24 mouse cellular contexts compared by ENCODE assay signal in the genomic region with DNA sequence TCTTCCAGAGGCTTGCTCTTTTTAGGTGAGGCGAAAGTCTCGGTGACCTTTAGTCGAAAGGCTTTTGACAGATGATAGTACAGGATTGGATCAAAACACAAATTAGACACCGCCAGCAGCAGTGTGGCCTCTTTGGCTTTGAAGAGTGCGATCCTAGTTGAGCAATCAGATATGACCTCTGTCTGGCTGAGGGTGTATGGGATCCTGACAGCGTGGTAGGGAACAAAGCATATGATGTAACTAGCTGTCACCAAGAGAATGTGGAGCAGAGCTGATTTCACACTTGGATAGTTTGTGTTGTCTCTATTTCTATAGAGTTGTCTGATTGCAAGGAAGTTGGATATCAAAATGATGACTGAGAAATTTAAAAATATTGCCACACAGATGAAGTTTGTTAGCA. TPM values are rescaled to one million over a fixed set of nuclear protein-coding genes. Genes with fewer than 3 reads are reported as not detected.
A peak's percentile ranks its signal among the peaks of the same experiment; 100 is the strongest.
DNase-seq lines count a peak whose midpoint lies in the region; TF ChIP-seq lines count a peak whose summit lies in the region.
"Had no signal": no experiment of that assay in that cellular context is flagged by ENCODE, and none has a peak within 500 bp of the region (broad histone marks: within the 10 kb centered on the region; RNA-seq: fewer than 3 reads in every experiment).

No protein-coding gene starts in this region.

- H3K4me3 ChIP-seq in heart, embryonic 10.5 days: no peak overlapping the region
- H3K4me3 ChIP-seq in lung, adult 2 months (replicated peaks; ENCODE audit: extremely low read depth, low read depth, low read length): no peak overlapping the region
- H3K4me3 ChIP-seq: erythroblast, embryonic 14.5 days; heart, embryonic 15.5 days; hindbrain, embryonic 13.5 days; intestine, embryonic 15.5 days; kidney, embryonic 15.5 days; lung, embryonic 15.5 days; midbrain, embryonic 12.5 days; neural tube, embryonic 15.5 days had no signal

- no peak for TF ChIP-seq CTCF in lung, adult 2 months (IDR thresholded peaks at IDR 0.05; ENCODE audit: insufficient read depth, low read length)

- 0 out of 2 replicates have a peak, but pooled peaks cover 8% of the 10 kb centered on the region for H3K4me1 ChIP-seq in heart, embryonic 10.5 days
- H3K4me1 ChIP-seq in lung, adult 2 months (ENCODE audit: control insufficient read depth, insufficient read depth, low read length): no peaks in the 10 kb centered on the region; the same call in 1 of the 2 replicates
- H3K4me1 ChIP-seq: heart, embryonic 15.5 days; hindbrain, embryonic 13.5 days; intestine, embryonic 15.5 days; kidney, embryonic 15.5 days; lung, embryonic 15.5 days; midbrain, embryonic 12.5 days; neural tube, embryonic 15.5 days had no signal

- no peaks in the 10 kb centered on the region for H3K36me3 ChIP-seq in heart, embryonic 10.5 days
- H3K36me3 ChIP-seq: heart, embryonic 15.5 days; intestine, embryonic 15.5 days; kidney, embryonic 15.5 days; lung, embryonic 15.5 days; midbrain, embryonic 12.5 days had no signal

- no peak for TF ChIP-seq POLR2A in lung, adult 2 months (IDR thresholded peaks at IDR 0.05; ENCODE audit: borderline replicate concordance, extremely low read depth, low read depth, low read length)

- intact Hi-C loops in heart, postnatal 25 days (cut with DNase I): no loop called here
- intact Hi-C loops in left cerebral cortex, postnatal 36 days (cut with DNase I): no loop called here

- no peaks in the 10 kb centered on the region for H3K27me3 ChIP-seq in heart, embryonic 10.5 days (ENCODE audit: insufficient read depth, poor library complexity, severe bottlenecking)
- H3K27me3 ChIP-seq: heart, embryonic 15.5 days; hindbrain, embryonic 13.5 days; intestine, embryonic 15.5 days; kidney, embryonic 15.5 days; lung, embryonic 15.5 days; midbrain, embryonic 12.5 days; neural tube, embryonic 15.5 days; Patski had no signal

- no peak for DNase-seq in heart, embryonic 10.5 days (ENCODE audit: low spot score)
- DNase-seq in heart, postnatal 25 days (ENCODE audit: low spot score): no peak
- peak; percentile 18 for DNase-seq in lung, postnatal 25 days (ENCODE audit: low spot score)
- no peak for DNase-seq in lung, adult 2 months
- peak; percentile 40 for DNase-seq in lung, postnatal 36 days
- DNase-seq in left cerebral cortex, postnatal 36 days (ENCODE audit: low spot score in 2 of 2): no peak
- no peak for DNase-seq in cerebellum, adult 11-12 months
- DNase-seq: cerebellum, adult 11 months; cerebellum, postnatal 36 days; gastrocnemius, postnatal 36 days; layer of hippocampus, postnatal 36 days; left cerebral cortex, postnatal 4 days; thymus, adult 18-20 months had no signal

- peak overlapping the region; percentile 16; the same call in 1 of the 2 replicates for H3K27ac ChIP-seq in heart, embryonic 10.5 days
- H3K27ac ChIP-seq: heart, embryonic 15.5 days; hindbrain, embryonic 13.5 days; intestine, embryonic 15.5 days; kidney, embryonic 15.5 days; lung, embryonic 15.5 days; midbrain, embryonic 12.5 days; neural tube, embryonic 15.5 days had no signal

- 59% methylated on average over 6 of the region's 6 CpGs for WGBS in heart, embryonic 10.5 days
- 59% methylated on average over 6 of the region's 6 CpGs for WGBS in lung, adult 2 months

- no peaks in the 10 kb centered on the region for H3K9me3 ChIP-seq in heart, embryonic 10.5 days
- H3K9me3 ChIP-seq: heart, embryonic 15.5 days; hindbrain, embryonic 13.5 days; intestine, embryonic 15.5 days; kidney, embryonic 15.5 days; lung, embryonic 15.5 days; midbrain, embryonic 12.5 days; neural tube, embryonic 15.5 days had no signal

RNA-seq across cellular contexts. Expression of a gene that starts 4.2 kb away (rescaled TPM):
- polyA plus RNA-seq in heart, embryonic 10.5 days (2016; fragmentation: Nextera tagmentation; extraction: Ambion mirVana): 0.89 and 1.7 TPM in 2 replicates
- total RNA-seq in heart, postnatal 25 days (2021): under 1 TPM in 1 of 2 experiments, not detected in 1; 0.11 TPM
- 0.86 and 0.90 TPM in 2 replicates for polyA plus RNA-seq in lung, adult 2 months (2012; rRNA removed)
- total RNA-seq in left cerebral cortex, postnatal 36 days (2021): not detected
- total RNA-seq: gastrocnemius, postnatal 36 days; layer of hippocampus, postnatal 36 days; left cerebral cortex, postnatal 4 days had no signal
- polyA plus RNA-seq: brain, embryonic 14.5 days; C2C12; erythroblast, embryonic 14.5 days; Patski had no signal

RNA-seq across cellular contexts. Expression of a gene that starts 56.0 kb away (rescaled TPM):
- polyA plus RNA-seq in heart, embryonic 10.5 days (2016; fragmentation: Nextera tagmentation; extraction: Ambion mirVana): 1.4 and 3.4 TPM in 2 replicates
- total RNA-seq in heart, postnatal 25 days (2021): 1 to 10 TPM; 3.6 to 4.2 TPM
- 4.6 and 8.0 TPM in 2 replicates for polyA plus RNA-seq in lung, adult 2 months (2012; rRNA removed)
- total RNA-seq in left cerebral cortex, postnatal 36 days (2021): 1 to 10 TPM; 2.2 to 2.9 TPM
- polyA plus RNA-seq: C2C12; erythroblast, embryonic 14.5 days had no signal

Comparison
In these comparisons a context has a peak if more than half of its experiments do, and no peak if none do; other contexts are left out.
1. DNase-seq: peak in lung, postnatal 25 days (single experiment) and lung, postnatal 36 days (single experiment); none in heart, embryonic 10.5 days (single experiment), heart, postnatal 25 days (single experiment), lung, adult 2 months (single experiment), left cerebral cortex, postnatal 36 days (0 of 2) and cerebellum, adult 11-12 months (single experiment).